In genomic region chr13:3372701-3373100, GRCm38 (mm10) we compare ENCODE assay signal across 17 mouse cellular contexts.
DNase-seq lines count a peak whose midpoint lies in the region; ATAC-seq and TF ChIP-seq lines count a peak whose summit lies in the region.
"Had no signal": no experiment of that assay in that cellular context is flagged by ENCODE, and none has a peak within 500 bp of the region (broad histone marks: within the 10 kb centered on the region; RNA-seq: fewer than 3 reads in every experiment).

No protein-coding gene starts in this region.

- no peak overlapping the region for H3K9ac ChIP-seq in liver, embryonic 14.5 days (replicated peaks)
- H3K9ac ChIP-seq in liver, postnatal 0 days (replicated peaks), result no peak overlapping the region
- H3K9ac ChIP-seq in ES-E14 (ENCODE audit: insufficient read depth, low read depth, low read length, poor library complexity, severe bottlenecking), result no peak overlapping the region
- H3K9ac ChIP-seq: forebrain, embryonic 15.5 days; neural tube, embryonic 12.5 days had no signal

- no peak overlapping the region for H3K27ac ChIP-seq in liver, embryonic 14.5 days
- H3K27ac ChIP-seq in liver, postnatal 0 days (ENCODE audit: low read depth), result no peak overlapping the region
- no peak overlapping the region for H3K27ac ChIP-seq in ES-E14 (ENCODE audit: insufficient read depth, low read depth, low read length, poor library complexity, severe bottlenecking)
- H3K27ac ChIP-seq: forebrain, embryonic 15.5 days; heart, adult 2 months; hindbrain, embryonic 10.5 days; neural tube, embryonic 12.5 days had no signal

- H3K9me3 ChIP-seq in liver, embryonic 14.5 days (ENCODE audit: control insufficient read depth, low read length), result no peaks in the 10 kb centered on the region
- H3K9me3 ChIP-seq in liver, postnatal 0 days (ENCODE audit: low read length), result no peaks in the 10 kb centered on the region
- H3K9me3 ChIP-seq in ES-E14 (ENCODE audit: control insufficient read depth, insufficient read depth, low read depth, low read length), result no peaks in the 10 kb centered on the region
- H3K9me3 ChIP-seq: forebrain, embryonic 15.5 days had no signal

- peak in 2 of 3 experiments; percentile 9 to 35 for DNase-seq in liver, embryonic 14.5 days (ENCODE audit: low read depth in 3 of 3, low spot score in 3 of 3)
- no peak for DNase-seq in liver, postnatal 0 days
- DNase-seq in ES-E14 (ENCODE audit: low read depth, low spot score), result peak; percentile 48
- DNase-seq in c-Kit-negative CD71-positive TER-119-positive erythroid progenitor cells, embryonic 14.5 days (ENCODE audit: low read depth, low spot score), result peak; percentile 24
- peak; percentile 21 for DNase-seq in mesoderm, embryonic 11.5 days (ENCODE audit: low read depth, low spot score)
- DNase-seq in layer of hippocampus, postnatal 14 days (ENCODE audit: low spot score in 2 of 2), result no peak
- DNase-seq in adrenal gland, postnatal 10 days, result no peak
- no peak for DNase-seq in cerebellum, adult 9-10 months
- DNase-seq: heart, adult 2 months; kidney, adult 2 months; layer of hippocampus, postnatal 36 days; lung, postnatal 36 days; right cerebral cortex, postnatal 25 days had no signal

- H3K4me3 ChIP-seq in liver, embryonic 14.5 days (ENCODE audit: insufficient read depth in 1 of 2, low read depth in 2 of 2, low read length in 2 of 2), result no peak overlapping the region
- H3K4me3 ChIP-seq in liver, postnatal 0 days (ENCODE audit: low read depth, low read length), result no peak overlapping the region
- H3K4me3 ChIP-seq in ES-E14 (ENCODE audit: insufficient read depth in 1 of 2, low read depth in 1 of 2, low read length in 2 of 2, poor library complexity in 1 of 2, severe bottlenecking in 1 of 2), result no peak overlapping the region
- H3K4me3 ChIP-seq: forebrain, embryonic 15.5 days; heart, adult 2 months; hindbrain, embryonic 10.5 days; neural tube, embryonic 12.5 days had no signal

- no peak for TF ChIP-seq CTCF in liver, embryonic 14.5 days (IDR thresholded peaks at IDR 0.05; ENCODE audit: low read depth)
- no peak for TF ChIP-seq CTCF in liver, postnatal 0 days (IDR thresholded peaks at IDR 0.05; ENCODE audit: low read depth)

- in situ Hi-C loops in ES-E14 (cut with MboI; ENCODE audit: low sequenced_read_pairs in 2 of 2, unreplicated experiment in 2 of 2), result no loop called here

- 57% methylated on average over 6 of the region's 6 CpGs for WGBS in liver, embryonic 14.5 days (ENCODE audit: insufficient replicate concordance)
- 64% methylated on average over 6 of the region's 6 CpGs for WGBS in liver, postnatal 0 days (ENCODE audit: insufficient replicate concordance)

- no peak for ATAC-seq in liver, embryonic 14.5 days (ENCODE audit: insufficient read depth)
- no peak for ATAC-seq in liver, postnatal 0 days
- ATAC-seq: forebrain, embryonic 15.5 days; Patski had no signal

- H3K36me3 ChIP-seq in liver, embryonic 14.5 days (replicated peaks; ENCODE audit: control insufficient read depth, insufficient read depth, low read depth), result no peaks in the 10 kb centered on the region
- H3K36me3 ChIP-seq in liver, postnatal 0 days (replicated peaks; ENCODE audit: insufficient read depth, low read length), result no peaks in the 10 kb centered on the region
- H3K36me3 ChIP-seq in ES-E14 (ENCODE audit: control insufficient read depth, insufficient read depth, low read length, poor library complexity, severe bottlenecking), result no peaks in the 10 kb centered on the region
- H3K36me3 ChIP-seq: forebrain, embryonic 15.5 days; hindbrain, embryonic 10.5 days; neural tube, embryonic 12.5 days had no signal

- no peaks in the 10 kb centered on the region for H3K4me1 ChIP-seq in liver, embryonic 14.5 days (replicated peaks; ENCODE audit: control insufficient read depth in 2 of 2, insufficient read depth in 2 of 2, low read length in 1 of 2)
- H3K4me1 ChIP-seq in liver, postnatal 0 days (ENCODE audit: insufficient read depth), result no peaks in the 10 kb centered on the region
- no peaks in the 10 kb centered on the region for H3K4me1 ChIP-seq in ES-E14 (ENCODE audit: control insufficient read depth in 2 of 2, insufficient read depth in 2 of 2, low read length in 2 of 2, poor library complexity in 1 of 2)
- H3K4me1 ChIP-seq: forebrain, embryonic 15.5 days; hindbrain, embryonic 10.5 days; neural tube, embryonic 12.5 days had no signal

- H3K4me2 ChIP-seq in liver, embryonic 14.5 days (ENCODE audit: low read depth), result no peak overlapping the region
- H3K4me2 ChIP-seq in liver, postnatal 0 days (ENCODE audit: low read depth, low read length), result no peak overlapping the region
- H3K4me2 ChIP-seq: forebrain, embryonic 15.5 days; neural tube, embryonic 12.5 days had no signal

- H3K27me3 ChIP-seq in liver, embryonic 14.5 days (ENCODE audit: control insufficient read depth, insufficient read depth, low read length), result no peaks in the 10 kb centered on the region
- H3K27me3 ChIP-seq in liver, postnatal 0 days (ENCODE audit: insufficient read depth, low read length), result no peaks in the 10 kb centered on the region
- H3K27me3 ChIP-seq: forebrain, embryonic 15.5 days; neural tube, embryonic 12.5 days had no signal

- TF ChIP-seq EP300 in liver, embryonic 14.5 days (IDR thresholded peaks at IDR 0.05; ENCODE audit: low read depth), result no peak
- TF ChIP-seq EP300 in liver, postnatal 0 days (IDR thresholded peaks at IDR 0.05; ENCODE audit: low read depth), result no peak

TF ChIP-seq in ES-E14, 5 proteins besides CTCF, POLR2A, EP300 and RAD21:
- TF ChIP-seq ZC3H11A (IDR thresholded peaks at IDR 0.05; ENCODE audit: borderline replicate concordance, low read depth, low read length) (no peak), CHD2 (IDR thresholded peaks at IDR 0.05; ENCODE audit: low read depth, low read length) (no peak), HCFC1 (IDR thresholded peaks at IDR 0.05; ENCODE audit: borderline replicate concordance, insufficient read depth, low read length) (no peak), ZNF384 (IDR thresholded peaks at IDR 0.05; ENCODE audit: low read depth, low read length) (no peak), MAFK (IDR thresholded peaks at IDR 0.05; ENCODE audit: insufficient read depth, low read depth, low read length) (no peak)

Comparison
In these comparisons a context has a peak if more than half of its experiments do, and no peak if none do; other contexts are left out.
1. DNase-seq: peak in liver, embryonic 14.5 days (2 of 3), ES-E14 (single experiment), c-Kit-negative CD71-positive TER-119-positive erythroid progenitor cells, embryonic 14.5 days (single experiment) and mesoderm, embryonic 11.5 days (single experiment); none in liver, postnatal 0 days (single experiment), layer of hippocampus, postnatal 14 days (0 of 2), adrenal gland, postnatal 10 days (single experiment) and cerebellum, adult 9-10 months (single experiment).